ENCODE assay signal across 17 mouse cellular contexts in the genomic region with DNA sequence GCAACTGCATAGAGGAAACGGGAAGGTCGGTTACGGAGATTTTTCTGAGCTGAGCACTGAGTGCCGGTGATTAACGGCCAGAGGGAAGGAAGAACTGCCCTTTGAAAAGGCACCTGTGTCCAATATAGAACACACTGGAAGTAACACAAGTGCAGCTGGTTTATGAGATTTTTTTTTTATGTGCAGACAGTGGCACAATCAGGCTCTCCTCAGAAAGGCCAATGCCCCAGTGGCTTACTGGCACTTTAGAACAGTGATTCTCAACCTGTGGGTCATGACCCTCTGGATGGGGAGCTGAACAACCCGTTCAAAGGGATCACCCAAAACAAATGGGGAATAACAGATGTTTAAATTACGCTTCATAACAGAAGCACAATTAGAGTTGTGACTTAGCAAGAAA.
"Had no signal": no experiment of that assay in that cellular context is flagged by ENCODE, and none has a peak within 500 bp of the region (broad histone marks: within the 10 kb centered on the region; RNA-seq: fewer than 3 reads in every experiment).

No protein-coding gene starts in this region.

- H3K9ac ChIP-seq: limb, embryonic 15.5 days; liver, embryonic 14.5 days; liver, postnatal 0 days; lung, embryonic 14.5 days; neural tube, embryonic 13.5 days had no signal

- DNase-seq: kidney, adult 18-20 months; kidney, adult 9 months; layer of hippocampus, postnatal 36 days; liver, postnatal 0 days; lung, embryonic 14.5 days; midbrain, embryonic 14.5 days; thymus, adult 18-20 months; thymus, postnatal 4 days had no signal

- H3K9me3 ChIP-seq: limb, embryonic 15.5 days; neural tube, embryonic 13.5 days had no signal

- H3K36me3 ChIP-seq: limb, embryonic 15.5 days had no signal

- H3K4me3 ChIP-seq: left cerebral cortex, adult 2 months; limb, embryonic 15.5 days; neural tube, embryonic 13.5 days had no signal

- H3K4me2 ChIP-seq: limb, embryonic 15.5 days; liver, embryonic 11.5 days; lung, embryonic 14.5 days; midbrain, embryonic 11.5 days; neural tube, embryonic 13.5 days had no signal

- H3K27ac ChIP-seq: kidney, postnatal 0 days; left cerebral cortex, adult 2 months; limb, embryonic 15.5 days; liver, embryonic 14.5 days; macrophage; neural tube, embryonic 13.5 days had no signal

- ATAC-seq: liver, postnatal 0 days; lung, postnatal 0 days had no signal

- H3K27me3 ChIP-seq: limb, embryonic 15.5 days; neural tube, embryonic 13.5 days had no signal
